Mouse (Mus musculus): ENCODE measurements around the gene D10Wsu102e. TPM values are rescaled to one million over a fixed set of nuclear protein-coding genes. Genes with fewer than 3 reads are reported as not detected.
"Not testable (repeated sequence)": the region's sequence is repeated elsewhere in the genome, so short reads cannot be mapped to it uniquely, and the experiment has no call there.

D10Wsu102e gene
- polyA plus RNA-seq, 1 experiment: 1.6 TPM

DNA sequence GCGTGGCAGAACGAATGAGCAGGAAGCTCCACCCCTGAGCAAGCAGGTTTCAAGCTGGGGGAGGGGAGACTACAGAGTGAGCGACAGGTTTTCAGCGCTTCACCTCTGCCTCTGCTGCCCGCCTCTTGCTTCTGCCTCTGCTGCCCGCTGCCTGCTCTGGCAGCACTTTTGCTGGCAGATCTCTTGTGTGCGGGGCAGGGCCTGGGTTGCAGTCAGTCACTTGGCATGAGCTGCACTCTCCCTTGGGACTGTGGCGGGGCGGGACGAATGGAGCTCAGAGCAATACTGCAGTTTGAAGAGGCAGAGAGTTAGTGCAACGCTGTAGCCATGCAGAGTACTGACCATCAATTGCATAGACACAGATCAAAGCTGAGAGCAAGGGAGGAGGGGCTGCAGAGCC is 45.0 kb downstream of the D10Wsu102e start:
- no peak for TF ChIP-seq CTCF (IDR thresholded peaks at IDR 0.05; ENCODE audit: borderline replicate concordance, extremely low read depth, insufficient read depth, insufficient read length)
- no peak for TF ChIP-seq POLR2A (IDR thresholded peaks at IDR 0.05; ENCODE audit: borderline replicate concordance, extremely low read depth, insufficient read depth, insufficient read length, poor library complexity, severe bottlenecking)
- no peak for DNase-seq (ENCODE audit: low read depth)

DNA sequence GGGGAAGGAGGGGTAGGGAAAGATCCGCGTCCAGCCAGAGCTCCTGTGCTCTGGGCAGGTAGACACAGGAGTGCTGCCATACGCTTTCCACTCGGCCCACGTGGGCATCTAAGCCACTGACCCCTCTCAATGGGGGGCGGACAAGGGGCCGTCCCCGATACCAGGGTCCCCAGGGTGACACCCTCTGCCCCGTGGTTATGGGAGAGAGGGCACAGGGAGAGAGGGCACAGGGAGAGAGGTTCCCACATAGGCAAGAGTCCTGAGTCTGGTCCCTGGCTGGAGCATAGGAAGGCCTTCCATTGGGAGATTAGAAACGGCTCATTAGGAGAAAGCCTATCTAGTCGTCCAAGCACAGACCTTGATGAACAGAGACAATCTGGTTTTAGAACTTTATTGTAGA is 45.7 kb downstream of the D10Wsu102e start:
- TF ChIP-seq POLR2A (IDR thresholded peaks at IDR 0.05; ENCODE audit: borderline replicate concordance, extremely low read depth, insufficient read depth, insufficient read length, poor library complexity, severe bottlenecking): no peak
- no peak for TF ChIP-seq CTCF (IDR thresholded peaks at IDR 0.05; ENCODE audit: borderline replicate concordance, extremely low read depth, insufficient read depth, insufficient read length)
- DNase-seq (ENCODE audit: low read depth): no peak

DNA sequence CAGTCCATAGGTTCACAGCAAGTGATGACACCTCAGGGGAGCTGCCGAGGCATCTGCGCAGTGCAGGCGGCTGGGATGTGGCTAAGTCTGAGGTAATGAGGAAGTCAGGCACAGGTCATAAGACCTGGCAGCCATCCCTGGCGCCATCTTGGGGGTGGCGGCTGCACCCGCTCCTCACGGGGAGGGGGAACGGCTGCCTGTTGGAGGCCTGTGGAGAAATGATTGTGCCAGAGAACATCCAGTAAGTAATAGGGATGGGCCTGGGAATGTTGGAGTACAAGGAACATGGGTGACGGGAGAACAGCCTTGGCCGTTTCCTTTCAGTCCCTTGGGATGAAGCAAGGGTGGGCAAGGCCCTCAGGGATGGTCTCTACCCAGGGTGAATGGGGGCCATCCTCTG is 47.1 kb downstream of the D10Wsu102e start:
- TF ChIP-seq POLR2A (IDR thresholded peaks at IDR 0.05; ENCODE audit: borderline replicate concordance, extremely low read depth, insufficient read depth, insufficient read length, poor library complexity, severe bottlenecking) (no peak), CTCF (IDR thresholded peaks at IDR 0.05; ENCODE audit: borderline replicate concordance, extremely low read depth, insufficient read depth, insufficient read length) (no peak)
- no peak for DNase-seq (ENCODE audit: low read depth)

DNA sequence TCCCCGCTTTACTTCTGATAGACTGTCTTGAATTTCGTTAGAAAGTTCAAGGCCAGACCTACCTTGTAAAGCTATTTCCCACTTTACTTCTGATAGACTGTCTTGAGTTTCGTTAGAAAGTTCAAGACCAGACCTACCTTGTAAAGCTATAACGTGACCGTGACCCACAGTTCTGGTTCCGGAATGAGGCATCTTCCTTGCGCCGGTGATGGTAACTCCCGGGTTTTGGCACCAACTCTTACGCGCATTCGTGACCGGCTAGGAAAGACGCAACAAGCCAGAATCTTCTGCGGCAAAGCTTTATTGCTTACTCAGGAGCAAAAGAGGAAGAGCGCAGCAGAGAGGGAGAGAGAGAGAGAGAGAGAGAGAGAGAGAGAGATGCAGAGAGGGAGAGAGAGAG is 58.4 kb downstream of the D10Wsu102e start:
- not testable (repeated sequence) for DNase-seq (ENCODE audit: low read depth)

DNA sequence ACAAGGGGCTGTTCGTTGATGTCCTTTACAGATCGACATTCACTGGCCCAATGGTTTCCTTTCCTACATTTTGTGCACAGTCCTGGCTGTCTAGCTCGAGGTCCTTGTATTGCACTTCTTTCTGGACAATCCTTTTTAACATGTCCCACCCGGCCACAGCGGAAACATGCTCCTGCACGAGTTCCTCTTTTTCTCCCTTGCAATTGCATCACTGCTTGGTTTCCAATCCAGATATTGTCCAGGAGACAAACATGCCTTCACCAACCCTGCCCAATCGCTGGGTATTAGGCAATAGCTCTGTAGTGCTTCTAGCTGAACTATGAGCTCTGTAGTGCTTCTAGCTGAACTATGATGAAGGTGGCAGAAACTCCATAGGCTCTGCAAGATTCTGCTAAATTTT is 88.6 kb downstream of the D10Wsu102e start:
- no peak for DNase-seq (ENCODE audit: low read depth)
- TF ChIP-seq CTCF (IDR thresholded peaks at IDR 0.05; ENCODE audit: borderline replicate concordance, extremely low read depth, insufficient read depth, insufficient read length) (no peak), POLR2A (IDR thresholded peaks at IDR 0.05; ENCODE audit: borderline replicate concordance, extremely low read depth, insufficient read depth, insufficient read length, poor library complexity, severe bottlenecking) (no peak)

DNA sequence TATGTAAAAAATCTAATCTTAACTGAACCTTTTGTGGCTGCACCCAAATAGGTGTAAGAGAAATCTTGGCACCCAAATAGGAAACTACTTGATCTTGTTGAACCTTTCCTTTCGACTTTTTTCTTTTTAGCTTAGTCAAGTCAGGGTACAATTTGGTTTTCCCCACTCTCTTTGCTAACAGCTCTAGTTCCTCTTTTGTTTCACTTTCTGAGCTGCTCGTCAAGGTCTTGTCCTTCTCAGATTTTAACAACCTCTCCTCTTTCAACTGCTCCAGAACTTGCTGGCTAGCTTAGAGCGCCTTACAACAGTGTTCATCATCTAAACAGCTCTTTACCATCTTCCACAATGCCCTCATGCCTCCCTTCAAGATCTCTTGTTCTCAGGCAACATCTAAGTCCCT is 97.5 kb downstream of the D10Wsu102e start:
- no peak for TF ChIP-seq CTCF (IDR thresholded peaks at IDR 0.05; ENCODE audit: borderline replicate concordance, extremely low read depth, insufficient read depth, insufficient read length)
- DNase-seq (ENCODE audit: low read depth): no peak

DNA sequence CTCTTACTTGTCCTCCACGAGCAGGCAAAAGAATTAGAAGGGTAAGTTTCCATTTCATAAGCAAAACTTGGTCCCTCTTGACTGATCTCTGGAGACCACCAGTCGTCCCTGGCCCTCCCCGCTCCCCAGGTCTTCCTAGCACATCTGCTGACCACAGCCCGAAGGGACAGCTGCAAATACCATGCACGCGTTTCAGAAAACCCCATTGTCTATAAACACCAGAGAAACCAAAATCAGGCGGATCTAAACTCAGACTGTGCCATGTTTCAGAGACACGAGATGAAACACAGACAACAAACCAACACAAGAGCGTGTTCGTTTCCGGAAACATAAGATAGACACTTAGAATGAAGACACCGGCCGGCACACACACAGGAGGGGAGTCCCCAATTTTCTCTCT is 115.2 kb downstream of the D10Wsu102e start:
- TF ChIP-seq POLR2A (IDR thresholded peaks at IDR 0.05; ENCODE audit: borderline replicate concordance, extremely low read depth, insufficient read depth, insufficient read length, poor library complexity, severe bottlenecking) (no peak), CTCF (IDR thresholded peaks at IDR 0.05; ENCODE audit: borderline replicate concordance, extremely low read depth, insufficient read depth, insufficient read length) (no peak)
- DNase-seq (ENCODE audit: low read depth): no peak

DNA sequence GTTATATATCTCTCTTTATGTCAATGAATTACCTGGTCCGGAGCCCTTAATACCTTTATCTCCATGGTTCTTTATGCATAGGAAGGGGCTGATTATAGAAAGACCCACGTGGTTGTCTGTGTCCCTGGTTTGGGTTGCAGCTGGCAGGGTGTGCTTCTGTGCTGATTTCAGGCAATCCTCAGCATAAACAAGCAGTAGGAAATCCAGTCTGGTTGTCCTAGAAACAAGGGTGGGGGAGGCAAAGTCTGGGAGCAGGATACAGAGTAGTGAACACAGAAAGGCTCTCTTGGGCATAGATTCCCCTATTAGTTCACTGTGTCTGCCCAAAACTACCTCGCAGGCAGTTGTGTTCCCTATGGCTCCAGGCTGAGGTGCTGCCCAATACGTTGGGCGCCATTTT is 117.3 kb downstream of the D10Wsu102e start:
- DNase-seq (ENCODE audit: low read depth): no peak
- TF ChIP-seq POLR2A (IDR thresholded peaks at IDR 0.05; ENCODE audit: borderline replicate concordance, extremely low read depth, insufficient read depth, insufficient read length, poor library complexity, severe bottlenecking): no peak
- no peak for TF ChIP-seq CTCF (IDR thresholded peaks at IDR 0.05; ENCODE audit: borderline replicate concordance, extremely low read depth, insufficient read depth, insufficient read length)

DNA sequence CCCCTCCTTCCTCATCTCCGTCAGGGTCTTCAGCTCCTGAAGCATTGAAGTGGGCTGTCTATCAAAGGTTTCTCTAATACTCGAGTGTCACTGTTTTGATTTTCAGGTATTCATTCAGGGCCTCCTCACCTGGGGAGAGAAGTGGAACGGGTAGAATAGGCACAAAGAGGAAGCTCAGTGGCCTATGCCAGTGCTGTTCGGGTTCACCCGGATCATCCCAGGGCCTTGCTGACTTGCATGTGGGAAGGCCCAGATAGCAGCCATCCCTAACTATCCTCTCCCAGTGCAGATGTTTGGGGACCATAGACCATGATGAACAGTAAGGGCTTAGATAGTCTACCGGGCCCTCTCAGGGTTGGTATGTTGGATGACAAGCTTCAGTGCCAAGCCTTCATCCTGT is 130.5 kb downstream of the D10Wsu102e start:
- TF ChIP-seq CTCF (IDR thresholded peaks at IDR 0.05; ENCODE audit: borderline replicate concordance, extremely low read depth, insufficient read depth, insufficient read length) (no peak), POLR2A (IDR thresholded peaks at IDR 0.05; ENCODE audit: borderline replicate concordance, extremely low read depth, insufficient read depth, insufficient read length, poor library complexity, severe bottlenecking) (no peak)
- no peak for DNase-seq (ENCODE audit: low read depth)

DNA sequence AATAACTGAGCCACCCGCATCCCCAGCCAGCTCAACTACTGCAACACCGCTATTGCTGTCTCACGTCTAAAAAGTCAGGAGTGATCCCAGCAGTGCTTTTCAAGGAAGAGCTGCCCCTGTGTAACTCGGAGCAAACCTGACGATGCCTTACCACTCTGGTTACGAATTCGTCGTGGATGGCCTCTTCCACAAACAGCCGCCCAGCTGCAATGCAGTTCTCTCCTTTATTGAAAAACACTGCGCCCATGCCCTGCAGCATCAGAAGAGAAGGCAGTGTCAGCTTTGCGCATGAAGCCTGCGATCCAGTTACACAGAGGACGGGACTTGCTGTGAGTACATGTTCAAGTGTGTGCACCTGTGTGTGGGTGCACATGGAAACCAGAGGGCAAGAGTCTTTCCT is 137.3 kb downstream of the D10Wsu102e start:
- DNase-seq (ENCODE audit: low read depth): no peak
- no peak for TF ChIP-seq POLR2A (IDR thresholded peaks at IDR 0.05; ENCODE audit: borderline replicate concordance, extremely low read depth, insufficient read depth, insufficient read length, poor library complexity, severe bottlenecking)
- no peak for TF ChIP-seq CTCF (IDR thresholded peaks at IDR 0.05; ENCODE audit: borderline replicate concordance, extremely low read depth, insufficient read depth, insufficient read length)

DNA sequence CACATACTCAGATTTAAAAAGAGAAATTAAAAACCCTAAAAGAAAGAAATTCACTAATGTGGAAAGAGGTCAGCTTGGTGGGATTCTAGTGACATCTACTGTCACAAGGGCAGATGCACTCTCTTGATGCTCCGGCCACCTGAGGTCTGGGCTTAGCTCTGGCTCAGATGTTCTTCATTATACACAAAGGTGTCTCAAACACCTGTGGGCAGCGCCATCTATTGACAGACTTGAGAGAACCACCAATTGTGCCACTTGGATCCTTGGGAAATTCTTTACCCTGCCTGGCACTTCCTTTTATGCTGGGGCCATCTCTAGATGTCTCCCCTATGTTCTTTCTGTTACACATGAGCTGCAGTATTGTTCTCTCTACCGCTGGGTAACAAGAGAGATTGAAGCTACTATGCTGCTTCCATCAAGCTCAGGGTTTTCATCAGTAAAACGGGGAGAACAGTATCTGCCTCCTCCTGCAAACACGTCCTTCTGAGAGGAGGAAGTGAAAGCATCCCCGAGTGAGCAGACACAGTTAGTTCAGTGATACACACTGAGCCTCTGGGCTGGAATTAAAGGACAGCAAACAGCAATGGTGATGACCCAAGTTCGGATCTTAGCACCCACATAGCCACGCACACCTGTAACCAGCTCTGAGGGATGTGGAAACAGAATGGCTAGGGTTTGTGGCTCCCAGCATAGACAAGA is 149.1 kb downstream of the D10Wsu102e start:
- peak; percentile 31 for DNase-seq (ENCODE audit: low read depth)
- TF ChIP-seq CTCF (IDR thresholded peaks at IDR 0.05; ENCODE audit: borderline replicate concordance, extremely low read depth, insufficient read depth, insufficient read length): peak; percentile 13; the same call in 1 of the 2 replicates
- TF ChIP-seq POLR2A (IDR thresholded peaks at IDR 0.05; ENCODE audit: borderline replicate concordance, extremely low read depth, insufficient read depth, insufficient read length, poor library complexity, severe bottlenecking): no peak

DNA sequence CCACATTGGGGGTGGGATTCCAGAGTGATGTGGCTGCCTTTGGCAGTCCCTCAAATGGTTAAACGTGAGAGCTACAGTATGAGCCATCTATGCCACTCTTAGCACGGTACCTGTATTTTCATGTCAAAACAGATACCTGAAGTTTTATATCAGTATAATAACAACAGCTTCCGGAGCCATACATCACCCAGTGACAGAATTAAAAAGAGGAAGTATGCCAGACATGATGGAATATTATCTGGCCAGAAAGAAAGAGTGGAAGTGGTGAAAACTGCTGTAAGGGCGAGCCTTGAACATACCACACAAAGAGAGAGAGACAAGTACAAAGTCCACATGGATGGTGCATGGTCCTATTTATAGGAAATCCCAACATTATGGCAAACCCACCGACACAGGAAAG is 151.3 kb downstream of the D10Wsu102e start:
- no peak for TF ChIP-seq CTCF (IDR thresholded peaks at IDR 0.05; ENCODE audit: borderline replicate concordance, extremely low read depth, insufficient read depth, insufficient read length)
- no peak for TF ChIP-seq POLR2A (IDR thresholded peaks at IDR 0.05; ENCODE audit: borderline replicate concordance, extremely low read depth, insufficient read depth, insufficient read length, poor library complexity, severe bottlenecking)
- DNase-seq (ENCODE audit: low read depth): no peak

DNA sequence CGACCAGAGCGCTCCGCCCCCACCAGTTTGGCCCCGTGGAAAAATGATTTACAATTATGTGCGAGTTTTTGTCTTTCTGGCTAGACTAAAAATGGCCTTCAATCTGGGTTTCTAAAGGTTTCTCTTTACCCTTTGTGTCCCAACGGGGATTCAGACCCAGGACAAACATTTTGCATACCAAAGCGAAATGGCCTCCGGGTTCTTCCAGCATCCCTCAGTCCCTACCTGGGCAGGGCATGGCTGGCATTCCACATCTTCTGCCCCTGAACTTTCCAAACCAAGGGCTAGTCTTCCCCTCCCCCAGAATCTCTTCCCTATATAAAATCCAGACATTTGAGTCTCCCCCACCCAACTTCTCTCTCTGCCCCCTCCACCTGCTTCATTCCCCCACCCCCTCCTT is 153.7 kb downstream of the D10Wsu102e start:
- no peak for TF ChIP-seq CTCF (IDR thresholded peaks at IDR 0.05; ENCODE audit: borderline replicate concordance, extremely low read depth, insufficient read depth, insufficient read length)
- no peak for TF ChIP-seq POLR2A (IDR thresholded peaks at IDR 0.05; ENCODE audit: borderline replicate concordance, extremely low read depth, insufficient read depth, insufficient read length, poor library complexity, severe bottlenecking)
- no peak for DNase-seq (ENCODE audit: low read depth)
